Mouse (Mus musculus) adrenal gland, postnatal 36 days (tissue): ENCODE measurements around the gene Tmco4. TPM values are rescaled to one million over a fixed set of nuclear protein-coding genes. Genes with fewer than 3 reads are reported as not detected.
A peak's percentile ranks its signal among the peaks of the same experiment; 100 is the strongest.

ENCODE experiments used
- DNase-seq, 2 experiments: peaks; one replicate each; pipeline ENCODE4 v3.0.0; 2021; ENCODE audit warnings: mixed read lengths in 1 of 2
- total RNA-seq, 2 experiments: library from RNA; stranded (reverse); gene quantifications; 2 replicates each; pipeline ENCODE4 v1.2.3; 2021

Gene Tmco4
- total RNA-seq, 2 experiments from 2014 or later, result 11.3 to 18.1 TPM

DNA sequence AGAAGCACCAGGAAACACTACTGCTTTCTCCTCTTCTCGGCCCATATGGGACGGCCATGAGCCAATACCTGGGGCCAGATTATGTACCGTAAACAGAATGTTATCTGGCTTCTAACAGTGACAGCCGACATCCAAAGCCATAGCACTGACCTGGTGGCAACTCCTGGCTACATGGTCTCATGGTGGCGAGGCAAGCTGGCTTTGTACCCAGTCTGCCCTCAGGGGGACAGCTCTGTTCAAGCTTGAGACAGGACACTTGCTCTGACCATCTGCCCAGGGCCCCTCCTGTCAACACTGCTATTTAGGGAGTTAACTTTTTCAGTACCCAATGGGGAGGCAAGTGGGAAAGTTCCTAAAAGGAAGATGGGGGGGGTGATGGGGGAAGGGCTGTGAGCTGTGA lies 84.6 kb downstream of the Tmco4 start:
- DNase-seq, result no peak

DNA sequence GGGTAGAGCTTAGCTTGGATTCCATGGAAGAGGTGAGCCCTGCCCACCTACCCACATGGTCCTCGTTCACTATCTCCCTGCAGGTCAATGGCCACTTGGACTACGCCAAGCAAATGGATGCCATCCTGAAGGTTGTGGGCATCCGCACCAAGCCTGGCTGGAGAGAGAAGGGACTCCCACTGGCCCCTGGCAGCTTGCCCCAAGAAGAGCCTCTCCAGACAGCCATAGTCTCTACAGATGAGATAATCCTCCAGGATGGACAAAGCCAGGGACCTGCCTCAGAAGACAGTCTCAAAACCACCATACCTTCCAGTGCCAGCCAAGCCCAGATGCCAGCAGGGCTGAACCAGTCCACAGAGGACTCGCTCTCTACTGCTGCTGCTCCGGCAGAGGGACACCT lies 85.3 kb downstream of the Tmco4 start:
- no peak for DNase-seq

DNA sequence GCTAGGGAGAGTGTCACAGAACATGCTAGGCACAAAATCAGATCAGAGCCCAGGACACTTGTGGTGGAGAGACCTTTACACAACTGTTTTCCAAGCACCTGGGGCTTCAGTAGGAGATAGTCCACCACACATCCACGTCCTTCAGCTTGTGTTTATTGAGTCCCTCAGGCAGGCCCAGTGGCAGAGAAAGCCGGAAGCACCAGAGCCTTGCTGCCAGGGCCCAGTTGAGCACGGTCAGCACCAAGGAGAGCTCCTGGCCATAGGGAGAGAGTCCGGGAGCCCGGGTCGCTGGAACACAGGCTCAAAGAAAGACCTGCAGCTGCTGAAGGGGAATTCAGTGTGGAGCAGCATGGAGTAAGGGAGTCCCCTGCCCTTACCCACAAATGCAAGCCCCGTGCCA lies 86.9 kb downstream of the Tmco4 start:
- peak; percentile 73 to 78 for DNase-seq

DNA sequence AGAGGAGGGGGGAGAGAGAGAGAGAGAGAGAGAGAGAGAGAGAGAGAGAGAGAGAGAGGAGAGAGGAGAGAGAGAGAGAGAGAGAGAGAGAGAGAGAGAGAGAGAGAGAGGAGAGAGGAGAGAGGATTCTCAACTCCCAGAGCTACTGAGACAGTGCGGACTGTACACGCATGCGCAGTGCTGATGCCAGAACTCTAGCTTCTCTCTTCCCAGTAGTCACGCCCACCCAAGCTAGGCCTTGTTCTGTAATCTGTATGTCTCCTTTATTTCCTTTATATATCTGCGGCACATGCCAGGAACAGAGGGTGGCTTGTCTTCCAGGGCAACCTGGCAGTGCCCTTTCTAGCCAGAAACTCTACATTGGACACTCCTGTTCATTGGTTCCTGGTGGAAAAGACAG lies 92.1 kb downstream of the Tmco4 start:
- DNase-seq, result no peak

DNA sequence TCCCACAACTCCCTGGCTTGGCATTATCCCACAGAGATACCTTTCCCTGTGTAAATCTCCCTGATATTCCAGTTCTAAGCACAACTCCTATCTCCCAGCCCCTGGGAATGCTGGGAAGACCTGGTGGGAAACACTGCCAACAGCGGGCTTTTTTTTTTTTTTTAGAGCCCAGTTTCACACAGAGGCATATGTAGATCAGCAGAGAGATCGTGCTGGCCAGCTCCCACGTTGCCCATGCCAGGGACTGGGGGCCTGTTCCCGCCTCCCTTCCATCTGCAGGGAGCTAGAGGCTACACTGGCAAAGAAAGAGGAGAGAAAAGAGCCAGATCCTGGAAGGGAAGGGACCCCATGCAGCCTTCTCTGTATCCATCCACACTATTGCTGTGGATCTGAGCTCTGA lies 95.6 kb downstream of the Tmco4 start:
- no peak for DNase-seq

DNA sequence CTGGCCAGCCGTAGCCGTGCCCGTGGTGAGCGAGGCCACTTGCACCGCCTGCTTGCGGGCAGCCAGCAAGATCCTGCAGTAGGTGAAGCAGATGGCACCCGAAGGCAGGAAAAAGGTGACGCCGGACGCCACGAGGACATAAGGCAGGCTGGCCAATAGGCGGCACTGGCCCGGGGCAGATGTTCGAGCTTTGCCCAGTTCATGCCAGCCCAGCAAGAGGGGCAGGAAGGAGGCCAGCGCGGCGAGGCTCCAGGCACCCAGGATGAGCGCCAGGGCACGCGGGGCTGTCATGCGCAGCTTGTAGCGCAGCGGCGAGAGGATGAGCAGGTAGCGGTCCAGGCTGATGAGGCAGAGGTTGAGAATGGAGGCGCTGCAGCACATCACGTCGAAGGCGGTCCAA lies 101.4 kb downstream of the Tmco4 start:
- no peak for DNase-seq

DNA sequence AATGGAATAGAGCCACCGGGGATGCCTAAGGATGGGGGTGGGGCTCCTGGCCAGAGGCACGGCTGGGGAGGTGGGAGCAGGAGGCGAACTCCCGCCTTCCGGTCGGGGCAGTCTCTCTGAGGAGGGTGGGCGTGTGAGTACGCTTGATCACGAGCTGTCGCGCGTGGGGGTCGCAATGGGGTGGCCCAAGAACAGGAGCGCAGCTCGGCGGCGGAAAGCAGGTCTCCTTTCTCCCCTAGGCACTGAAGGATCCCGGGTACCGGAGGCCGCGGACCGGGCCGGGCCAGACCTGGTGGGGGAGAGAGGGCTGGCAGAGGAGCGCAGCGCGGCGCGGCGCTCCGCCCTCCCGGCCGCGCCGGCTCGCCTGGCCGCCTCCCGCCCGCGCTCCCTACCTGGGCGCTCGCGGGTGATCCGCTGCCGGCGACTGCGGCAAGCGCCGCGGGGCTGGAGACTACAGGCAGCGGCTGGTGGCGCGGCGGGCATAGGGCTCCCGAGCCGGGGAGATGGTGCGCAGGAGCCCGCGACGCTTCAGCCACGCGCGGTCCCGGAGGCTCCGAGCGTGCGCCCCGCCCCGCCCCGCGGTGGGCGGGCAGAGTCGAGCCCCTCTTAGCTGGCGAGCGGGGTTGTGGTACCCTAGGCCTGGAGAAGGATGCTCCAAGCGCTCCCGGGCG lies 102.5 kb downstream of the Tmco4 start, which contains the start of gene Htr6:
TSS of gene Htr6 (minus strand) at position 530 of the 671 bp plus-strand sequence.
- peak in 1 of 2 experiments; percentile 17 for DNase-seq

DNA sequence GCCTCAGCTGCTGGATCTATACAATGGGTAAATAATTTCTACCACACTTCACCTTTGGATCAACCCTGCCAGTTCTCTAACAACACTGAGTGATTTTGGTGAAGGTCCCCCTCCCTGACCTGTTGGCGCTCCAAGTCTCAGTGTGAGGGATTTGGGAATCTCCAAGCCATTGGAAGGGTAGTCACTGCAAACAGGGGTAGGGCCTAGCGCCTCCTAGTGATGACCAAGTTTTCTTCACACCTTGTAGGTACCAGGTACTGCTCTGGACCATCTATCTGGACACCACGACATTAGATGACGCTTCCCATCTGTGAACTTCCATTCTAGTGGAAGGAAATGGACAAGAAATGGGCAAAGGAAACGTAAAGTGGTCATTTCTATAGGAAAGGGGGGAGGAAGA lies 103.2 kb downstream of the Tmco4 start:
- no peak for DNase-seq

DNA sequence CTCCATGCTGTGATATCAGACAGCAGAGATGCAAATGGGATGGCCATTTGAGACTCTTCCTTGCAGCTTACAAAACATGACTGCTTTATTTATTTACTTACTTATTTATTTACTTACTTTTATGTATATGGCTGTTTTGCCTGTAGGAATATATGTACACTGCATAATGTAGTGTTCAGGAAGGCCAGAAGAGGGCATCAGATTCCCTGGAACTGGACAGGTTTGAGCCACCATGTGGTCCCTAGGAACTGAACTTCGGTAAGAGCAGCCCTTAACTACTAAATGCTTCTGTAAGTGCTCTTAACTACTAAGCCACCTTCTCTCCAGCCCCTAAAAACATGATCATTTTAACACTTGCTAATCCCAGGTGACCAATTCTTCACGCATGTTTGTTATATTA lies 105.6 kb downstream of the Tmco4 start:
- peak; percentile 26 to 54 for DNase-seq

DNA sequence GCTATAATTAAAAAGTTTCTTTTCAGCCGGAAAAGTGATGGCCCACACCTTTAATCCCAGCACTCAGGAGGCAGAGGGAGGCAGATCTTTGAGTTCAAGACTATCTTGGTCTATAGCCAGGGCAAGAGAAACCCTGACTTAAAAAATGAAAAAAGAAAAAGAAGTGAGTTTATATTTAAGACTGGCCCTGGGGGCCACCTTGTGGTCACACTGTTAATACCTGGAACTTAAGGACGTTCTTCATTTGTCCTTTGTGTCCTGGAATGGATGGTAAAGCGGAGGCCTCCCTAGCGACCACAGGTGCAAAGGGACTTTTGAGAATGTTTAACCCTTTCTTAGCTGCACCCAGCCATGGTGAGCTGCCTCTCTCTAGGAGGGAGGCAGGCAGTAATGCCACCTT lies 106.0 kb downstream of the Tmco4 start:
- DNase-seq, result peak in 1 of 2 experiments; percentile 47

DNA sequence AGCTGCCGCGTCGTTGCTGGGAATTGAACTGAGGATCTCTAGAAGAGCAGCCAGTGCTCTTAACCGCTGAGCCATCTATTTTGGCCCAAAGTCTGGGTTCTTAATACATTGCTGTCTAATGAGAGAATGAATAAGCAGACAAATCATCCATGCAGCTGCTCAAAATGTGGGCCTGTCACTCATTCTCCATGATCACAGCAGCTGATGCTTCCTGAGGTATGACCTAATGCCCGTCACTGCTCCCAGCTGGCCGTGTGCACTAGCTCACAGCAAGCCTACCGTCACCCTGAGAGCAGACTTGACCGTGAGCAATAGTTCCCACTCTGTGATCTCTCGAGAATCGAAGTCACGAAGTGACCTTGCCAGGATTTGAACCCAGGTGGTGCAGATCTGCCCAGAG lies 106.8 kb downstream of the Tmco4 start:
- no peak for DNase-seq

DNA sequence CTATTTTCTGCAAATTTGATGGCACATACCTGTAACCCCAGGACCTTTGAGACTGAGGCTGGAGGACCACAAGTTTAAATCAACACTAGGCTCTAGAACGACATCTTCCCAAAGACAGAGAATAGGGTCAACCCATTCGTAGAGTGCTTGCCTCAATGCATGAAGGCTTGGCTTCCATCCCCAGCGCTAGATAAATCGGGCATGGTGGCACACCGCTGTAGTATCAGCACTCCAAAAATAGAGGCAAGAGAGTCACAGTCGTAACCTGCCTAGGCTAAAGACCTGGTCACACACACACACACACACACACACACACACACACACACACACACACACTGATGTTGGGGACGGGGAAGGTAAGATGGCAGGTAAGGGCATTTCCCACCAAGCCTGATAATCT lies 107.6 kb downstream of the Tmco4 start:
- no peak for DNase-seq

DNA sequence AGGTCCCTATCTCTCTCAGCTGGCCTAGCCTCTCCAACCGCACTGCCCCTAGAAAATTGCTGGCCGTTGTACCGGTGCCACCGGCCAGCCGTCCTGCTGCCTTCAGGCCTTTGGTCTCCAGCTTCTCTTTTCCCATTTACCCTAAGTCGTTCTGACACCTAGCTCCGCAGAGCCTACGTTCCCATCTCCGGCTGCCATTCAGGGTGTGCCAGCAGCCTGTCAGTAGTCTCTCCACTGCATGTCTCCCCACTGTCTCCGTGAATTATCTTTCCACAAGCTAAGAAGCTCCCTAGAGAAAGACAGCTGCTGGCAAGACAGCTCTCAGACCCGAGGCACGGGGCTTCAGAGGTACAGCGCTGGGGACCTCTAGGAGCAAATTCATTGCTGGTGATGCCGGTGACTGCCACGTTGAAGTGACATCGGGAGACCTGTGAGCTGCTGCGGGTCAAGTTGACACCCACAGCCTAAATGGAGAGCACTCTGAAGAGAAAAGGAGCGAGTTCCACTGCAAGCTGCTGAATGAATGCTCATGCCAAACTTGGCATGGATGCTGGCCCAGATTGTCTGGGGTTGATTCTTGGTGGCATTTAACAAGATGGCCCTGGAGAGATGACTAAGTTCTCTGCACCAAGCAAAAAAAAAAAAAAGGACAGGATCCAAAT lies 108.7 kb downstream of the Tmco4 start:
- DNase-seq, result peak; percentile 56 to 70

DNA sequence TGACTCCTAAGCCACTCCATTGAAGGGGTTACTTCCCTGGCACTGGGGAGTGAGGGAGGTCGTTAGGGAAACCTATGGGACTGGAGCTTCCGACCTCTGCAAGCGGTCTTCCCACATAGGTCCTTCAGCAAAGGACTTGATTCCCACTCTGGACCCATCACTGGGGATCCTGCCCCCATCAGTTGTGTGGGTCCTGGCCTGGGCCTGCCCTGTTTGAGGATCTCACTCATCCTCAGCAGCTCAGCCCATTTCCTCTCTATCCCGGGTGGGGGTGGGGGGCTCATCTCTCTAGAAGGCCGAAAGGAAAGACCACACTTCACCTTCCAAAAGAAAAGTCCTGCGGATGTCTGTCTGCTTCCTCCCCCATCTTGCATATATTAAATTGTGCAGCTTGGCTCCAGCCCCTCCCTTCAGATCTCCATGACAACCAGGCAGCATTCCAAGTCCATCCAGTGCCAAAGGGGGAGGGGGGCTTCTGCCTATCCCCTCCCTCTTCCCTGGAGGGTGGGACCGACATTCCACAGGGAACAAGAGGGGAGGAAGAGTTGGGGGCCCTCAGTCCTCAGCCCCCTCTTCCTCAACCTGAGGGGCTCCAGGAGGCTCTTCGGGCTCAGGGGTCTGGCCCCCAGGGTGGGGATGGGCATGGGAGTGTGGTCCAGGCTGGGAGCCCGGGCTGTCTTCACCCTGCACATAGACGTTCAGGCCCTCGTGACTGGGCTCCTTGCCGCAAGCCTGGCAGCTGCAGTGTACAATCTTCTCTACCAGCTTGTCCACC lies 110.3 kb downstream of the Tmco4 start:
- no peak for DNase-seq

DNA sequence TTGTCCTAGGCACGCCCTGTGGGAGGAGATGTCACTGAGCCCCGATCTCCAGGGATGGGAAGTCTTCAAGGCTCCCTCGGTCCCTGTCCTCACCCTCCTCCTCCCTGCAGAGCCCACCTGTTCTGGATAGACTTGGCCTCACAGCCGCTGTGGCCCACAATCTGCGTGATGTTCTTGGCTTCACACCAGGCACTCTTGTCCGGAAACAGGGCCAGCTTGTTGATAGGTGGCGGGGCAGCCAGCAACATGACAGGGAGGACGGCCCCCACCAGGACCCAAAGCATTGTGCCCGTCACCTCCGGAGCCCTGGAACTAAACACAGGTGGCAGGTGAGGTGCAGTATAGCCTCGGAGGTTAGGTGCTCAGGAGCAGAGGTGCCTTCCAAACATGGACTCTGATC lies 112.6 kb downstream of the Tmco4 start:
- DNase-seq, result no peak

DNA sequence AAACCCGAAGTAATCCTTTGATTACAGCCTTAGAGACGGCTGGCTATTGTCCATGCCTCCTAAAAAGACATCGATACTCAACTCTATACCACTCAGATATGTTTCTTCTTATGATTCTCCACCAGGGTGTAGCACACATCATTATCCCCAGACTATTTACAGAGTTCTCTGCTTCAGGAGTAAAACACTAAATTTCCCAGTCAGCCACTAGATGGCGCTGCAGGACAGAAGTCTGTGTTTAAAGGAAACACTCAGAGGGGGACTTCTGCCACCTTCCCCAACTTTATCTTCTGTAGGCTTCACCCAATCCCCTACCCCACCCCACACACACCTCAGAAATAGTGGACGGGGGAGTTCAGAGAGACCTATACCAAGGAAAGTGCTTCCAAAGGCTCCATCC lies 113.3 kb downstream of the Tmco4 start:
- DNase-seq, result peak; percentile 83 to 85

DNA sequence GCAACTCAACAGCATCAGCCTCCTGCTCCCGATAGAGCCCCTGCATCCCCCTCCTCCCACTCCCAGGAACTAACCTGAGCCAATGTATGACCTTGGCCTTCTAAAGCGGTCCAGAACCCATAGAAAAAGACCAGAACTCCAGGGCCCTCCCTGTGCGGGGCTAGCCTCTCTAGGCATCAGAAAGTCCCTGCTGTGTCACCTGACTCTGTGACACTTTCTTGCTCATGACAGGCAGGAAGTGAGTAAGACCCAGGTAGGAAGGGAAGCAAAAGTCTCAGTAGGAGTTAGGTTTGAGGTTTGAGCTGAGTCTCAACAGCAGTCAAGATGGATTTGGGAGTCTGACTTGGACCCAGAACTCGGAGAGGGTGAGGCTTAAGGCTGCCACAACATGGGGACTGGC lies 114.3 kb downstream of the Tmco4 start:
- no peak for DNase-seq

DNA sequence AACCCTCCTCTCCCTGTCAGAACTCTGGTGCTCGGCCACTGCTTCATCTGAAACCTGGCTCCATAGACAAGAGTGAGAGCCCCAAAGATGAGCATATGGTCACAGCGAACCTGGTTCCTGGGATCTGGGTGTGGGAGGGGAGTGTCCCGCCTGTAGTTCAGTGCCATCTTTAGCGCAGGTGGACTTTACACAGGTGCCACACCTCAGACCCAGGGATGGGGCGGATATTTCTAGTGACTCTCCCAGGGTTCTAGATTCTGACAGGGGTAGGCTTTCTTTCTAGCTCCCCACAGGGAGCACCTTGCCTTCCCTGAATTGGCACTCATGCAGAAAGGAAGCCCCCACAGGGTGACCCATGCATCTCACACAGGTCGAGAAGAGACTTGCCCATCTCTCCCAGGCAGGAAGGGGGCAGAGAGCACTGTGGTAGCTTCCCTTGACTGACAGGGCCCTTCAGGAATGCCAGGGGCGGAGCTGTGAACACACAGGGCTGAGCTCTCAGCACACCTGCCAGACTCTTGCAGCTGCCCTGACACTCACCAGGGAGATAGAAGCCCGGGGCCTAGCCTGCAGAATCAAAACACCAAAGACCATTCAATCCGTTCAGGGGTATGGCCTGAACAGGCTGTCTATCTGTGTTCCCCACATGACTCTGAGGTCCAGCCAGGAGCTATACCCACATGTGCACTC lies 116.4 kb downstream of the Tmco4 start:
- DNase-seq, result no peak

DNA sequence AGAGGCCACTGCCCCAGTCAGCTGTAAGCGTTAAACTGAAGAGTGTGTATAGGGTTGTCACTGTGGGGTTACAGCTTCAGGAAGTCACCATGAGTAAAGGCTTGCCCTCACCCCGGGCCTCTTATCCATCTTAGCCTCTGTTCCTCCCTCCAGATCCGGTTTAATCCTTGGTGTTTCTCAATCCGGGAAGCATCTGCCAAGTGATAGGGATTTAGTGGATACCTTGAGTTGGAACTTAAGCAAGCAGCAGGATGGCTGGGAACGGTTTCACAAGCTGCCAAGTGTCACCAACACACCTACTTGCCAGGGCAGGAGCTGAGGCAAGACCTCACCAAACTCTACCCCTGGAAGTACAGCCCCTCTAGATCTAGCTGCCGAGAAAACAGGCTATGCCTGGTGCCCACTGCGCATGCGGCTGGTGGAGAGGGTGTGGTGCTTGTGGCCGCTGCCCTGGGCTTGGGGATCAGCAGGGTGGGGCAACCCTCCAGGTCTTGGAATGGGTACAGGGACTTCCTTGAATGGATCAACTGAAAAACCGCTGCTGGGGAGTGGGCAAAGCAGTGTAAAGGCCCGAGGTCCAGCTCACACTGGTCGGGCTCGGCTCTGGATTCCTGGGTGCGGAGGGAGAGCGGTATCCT lies 117.7 kb downstream of the Tmco4 start:
- no peak for DNase-seq

DNA sequence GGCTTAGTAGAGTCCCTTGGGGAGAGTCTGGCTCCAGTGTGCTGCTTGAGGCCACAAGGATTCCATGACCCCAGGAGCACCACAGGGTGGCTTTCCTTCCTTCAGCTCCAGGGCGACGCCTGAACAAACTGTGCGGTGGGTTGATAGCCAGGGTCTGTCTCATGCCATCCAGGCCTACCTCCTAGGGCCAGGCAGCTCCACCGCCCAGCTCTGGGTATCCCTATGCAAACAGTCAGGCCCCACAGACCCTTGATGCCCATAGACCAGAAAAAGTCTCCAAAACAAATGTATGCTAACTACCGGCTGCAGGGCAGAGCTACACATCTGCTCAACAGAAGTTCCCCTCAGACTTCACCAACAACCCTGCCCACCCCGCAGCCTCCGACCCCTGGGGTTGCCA lies 118.4 kb downstream of the Tmco4 start:
- DNase-seq, result no peak

DNA sequence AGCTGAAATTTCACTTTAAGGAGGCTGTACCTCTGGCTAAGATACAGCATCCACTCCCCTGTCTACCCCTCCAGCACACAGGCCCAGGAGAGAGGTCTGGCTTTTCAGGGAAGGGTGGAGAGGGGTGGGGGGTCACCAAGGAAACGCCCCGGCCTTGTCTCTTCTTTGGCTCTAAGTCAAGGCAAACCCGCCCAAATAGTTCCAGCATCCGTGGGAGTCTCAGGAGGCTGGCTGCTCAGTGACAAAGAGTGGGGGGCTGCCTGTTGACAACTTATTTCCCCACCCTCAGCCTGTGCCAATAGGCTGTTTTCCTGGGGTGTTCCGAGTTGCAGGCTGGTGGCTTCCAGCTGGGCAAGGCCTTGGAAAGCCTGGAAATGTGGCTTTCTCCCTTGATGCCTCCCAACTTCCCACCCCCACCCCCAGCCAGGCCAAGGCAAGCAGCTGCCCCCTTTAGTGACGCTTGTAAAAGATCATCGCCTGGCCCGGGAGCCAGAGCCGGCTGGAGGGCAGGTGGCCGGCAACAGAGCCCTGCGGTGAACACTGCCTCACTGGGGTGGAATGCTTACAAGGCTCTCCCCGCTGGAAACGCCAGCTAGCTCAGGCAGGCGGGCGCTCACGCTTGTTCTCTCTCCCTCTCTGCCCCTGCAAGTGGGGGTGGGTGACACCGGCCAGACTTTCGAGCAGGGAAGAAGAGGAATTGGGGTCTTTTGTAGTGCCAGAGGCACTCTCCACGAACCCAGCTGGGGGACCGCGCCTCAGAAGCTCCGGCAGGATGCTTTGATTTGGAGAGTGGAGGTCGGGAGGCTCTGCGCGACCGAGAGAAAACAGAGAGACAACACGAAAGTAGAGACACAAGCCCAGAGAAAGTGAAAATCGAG lies 119.0 kb downstream of the Tmco4 start:
- peak; percentile 43 for DNase-seq
